Mouse (Mus musculus) liver, adult 10 weeks (tissue): Measurements from ENCODE around the gene Prl7a1. TPM values are rescaled to one million over a fixed set of nuclear protein-coding genes. Genes with fewer than 3 reads are reported as not detected.

Experiments used
- polyA plus RNA-seq: library from polyadenylated mRNA; stranded (reverse); fragments of 350-450 nt; fragmentation: Illumina TruSeq; extraction: RNeasy Lipid Tissue Mini Kit (QIAGEN cat#74804); gene quantifications from one replicate; pipeline ENCODE4 v1.2.3, GENCODE M21; 2014; ENCODE audit warnings: low read depth, low replicate concordance

Gene Prl7a1
- polyA plus RNA-seq: not detected

DNA sequence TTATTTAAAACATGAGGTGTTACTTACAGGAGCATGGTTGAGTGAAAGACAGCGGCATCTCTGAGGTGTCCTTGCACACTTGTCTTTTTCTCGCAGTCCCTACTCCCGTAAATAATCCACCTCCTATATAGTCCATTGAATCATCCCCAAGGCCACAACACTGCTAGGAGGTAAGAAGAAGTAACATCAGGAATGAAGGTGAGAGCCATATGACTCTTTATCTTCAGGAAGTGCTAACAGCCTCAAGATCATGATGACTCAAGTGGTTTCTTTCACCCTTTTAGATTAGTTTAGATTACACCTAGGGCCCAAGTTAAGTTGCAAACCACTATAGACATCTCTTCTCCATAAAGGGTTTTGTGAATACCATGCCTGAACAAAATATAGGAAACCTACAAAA, at the start of gene Prl7a1:
Prl7a1 (minus strand) TSS at position 101 of the 400 bp plus-strand sequence.

DNA sequence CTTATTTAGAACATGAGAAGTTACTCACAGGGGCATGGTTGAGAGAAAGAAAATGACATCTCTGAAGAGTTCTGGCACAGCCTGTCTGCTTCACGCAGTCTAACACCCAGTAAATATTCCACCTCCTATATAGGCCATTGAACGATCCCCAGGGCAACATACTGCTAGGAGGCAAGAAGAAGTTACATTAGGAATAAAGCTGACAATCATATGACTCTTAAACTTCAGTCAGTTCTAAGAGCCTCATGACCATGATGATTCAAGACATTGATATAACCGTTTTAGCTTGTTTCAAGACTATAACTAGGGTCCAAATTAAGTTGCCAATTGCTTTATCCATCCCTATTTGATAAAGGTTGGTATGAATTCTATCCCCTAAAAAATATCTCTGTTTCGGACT, 25.6 kb upstream of the Prl7a1 start, which contains the start of gene Prl7a2:
Prl7a2 (minus strand) TSS at position 101 of the 400 bp plus-strand sequence.

DNA sequence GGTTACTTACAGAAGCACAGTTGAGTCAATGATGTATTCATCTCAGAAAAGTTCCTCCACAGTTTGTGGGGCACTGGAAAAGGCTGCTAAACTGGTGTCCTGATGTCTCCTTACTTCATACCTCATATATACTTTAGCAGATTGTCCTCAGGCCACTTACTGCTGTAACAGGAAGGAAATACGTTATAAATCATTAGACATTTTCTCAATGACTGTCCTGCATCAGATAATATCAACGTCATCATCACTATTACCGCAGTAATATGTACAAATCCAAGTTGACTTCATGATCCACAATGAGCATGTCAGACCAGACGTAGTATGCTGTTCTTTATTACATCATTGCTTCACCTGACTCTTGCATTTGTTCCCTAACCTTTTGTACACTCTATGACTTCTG, 31.8 kb downstream of the Prl7a1 start, which contains the start of gene Prl7b1:
Prl7b1 (minus strand) TSS at position 101 of the 400 bp plus-strand sequence.

Other genes starting within 250 kb of the Prl7a1 start
- gene Prl8a6, start 203.8 kb downstream of the Prl7a1 start, polyA plus RNA-seq: not detected
- gene Prl8a8, start 129.3 kb downstream of the Prl7a1 start, polyA plus RNA-seq: not detected
- not detected for gene Prl8a9, start 77.9 kb downstream of the Prl7a1 start, polyA plus RNA-seq
- gene Prl8a1, start 60.3 kb downstream of the Prl7a1 start, polyA plus RNA-seq: not detected
- gene Prl7b1, start 31.9 kb downstream of the Prl7a1 start, polyA plus RNA-seq: not detected
- gene Prl7a2, start 25.5 kb upstream of the Prl7a1 start, polyA plus RNA-seq: not detected
- gene Prl7d1, start 74.2 kb upstream of the Prl7a1 start, polyA plus RNA-seq: not detected
- not detected for gene Prl7c1, start 138.3 kb upstream of the Prl7a1 start, polyA plus RNA-seq
- not detected for gene Prl2a1, start 159.2 kb upstream of the Prl7a1 start, polyA plus RNA-seq
- not detected for gene Prl2c1, start 206.8 kb upstream of the Prl7a1 start, polyA plus RNA-seq